Mouse (Mus musculus): ENCODE measurements around the gene Rrp12.
"Not testable (repeated sequence)": the region's sequence is repeated elsewhere in the genome, so short reads cannot be mapped to it uniquely, and the experiment has no call there.

Gene Rrp12

GRCm38 (mm10) chr19:41850719-41851543, 45.0 kb downstream of the Rrp12 start:
- in situ Hi-C loops (cut with MboI, MseI): loop anchor here in 1 of 2 experiments (5.0 kb wide), 1 partner anchor 36 kb away; no protein-coding TSS in a partner anchor

- in situ Hi-C loops (cut with MboI, MseI): loop anchor here in 1 of 2 experiments (5.0 kb wide), 1 partner anchor 37 kb away; no protein-coding TSS in a partner anchor
Measured at GRCm38 (mm10) chr19:41850021-41850718, 45.8 kb downstream of the Rrp12 start.

GRCm38 (mm10) chr19:41847992-41848851, 47.8 kb downstream of the Rrp12 start, which contains the start of gene Frat2:
Frat2 (minus strand) TSS chr19:41848132.
- in situ Hi-C loops (cut with MboI, MseI): no loop called here

- in situ Hi-C loops (cut with MboI, MseI): not testable (repeated sequence)
Measured at GRCm38 (mm10) chr19:41847614-41847991, 48.4 kb downstream of the Rrp12 start.

- in situ Hi-C loops (cut with MboI, MseI): no loop called here
Measured at GRCm38 (mm10) chr19:41847091-41847581, 48.8 kb downstream of the Rrp12 start.

- in situ Hi-C loops (cut with MboI, MseI): no loop called here
Measured at GRCm38 (mm10) chr19:41846366-41847090, 49.4 kb downstream of the Rrp12 start.

GRCm38 (mm10) chr19:41844345-41844744, 51.6 kb downstream of the Rrp12 start:
- in situ Hi-C loops (cut with MboI, MseI): no loop called here

- in situ Hi-C loops (cut with MboI, MseI): no loop called here
Measured at GRCm38 (mm10) chr19:41842706-41843105, 53.3 kb downstream of the Rrp12 start.

- in situ Hi-C loops (cut with MboI, MseI): no loop called here
Measured at GRCm38 (mm10) chr19:41842196-41842595, 53.8 kb downstream of the Rrp12 start.

GRCm38 (mm10) chr19:41841105-41841750, 54.7 kb downstream of the Rrp12 start:
- in situ Hi-C loops (cut with MboI, MseI): no loop called here

- in situ Hi-C loops (cut with MboI, MseI): no loop called here
Measured at GRCm38 (mm10) chr19:41839685-41840084, 56.3 kb downstream of the Rrp12 start.

- in situ Hi-C loops (cut with MboI, MseI): no loop called here
Measured at GRCm38 (mm10) chr19:41838808-41839207, 57.2 kb downstream of the Rrp12 start.

GRCm38 (mm10) chr19:41837917-41838261, 58.1 kb downstream of the Rrp12 start:
- in situ Hi-C loops (cut with MboI, MseI): no loop called here

- in situ Hi-C loops (cut with MboI, MseI): no loop called here
Measured at GRCm38 (mm10) chr19:41837194-41837916, 58.6 kb downstream of the Rrp12 start.

- in situ Hi-C loops (cut with MboI, MseI): no loop called here
Measured at GRCm38 (mm10) chr19:41836719-41837118, 59.3 kb downstream of the Rrp12 start.

GRCm38 (mm10) chr19:41835816-41836215, 60.2 kb downstream of the Rrp12 start:
- in situ Hi-C loops (cut with MboI, MseI): no loop called here

GRCm38 (mm10) chr19:41835407-41835806, 60.6 kb downstream of the Rrp12 start:
- in situ Hi-C loops (cut with MboI, MseI): no loop called here

- in situ Hi-C loops (cut with MboI, MseI): no loop called here
Measured at GRCm38 (mm10) chr19:41832501-41833201, 63.3 kb downstream of the Rrp12 start.
